Mouse (Mus musculus): ENCODE data around the gene Olfr681. TPM values are rescaled to one million over a fixed set of nuclear protein-coding genes. Genes with fewer than 3 reads are reported as not detected.

Olfr681 gene
- not detected in 2 replicates for polyA plus RNA-seq (2012)

GRCm38 (mm10) chr7:105116536-105116935 lies at the start of gene Olfr681:
Olfr681 (plus strand) TSS chr7:105116836.

GRCm38 (mm10) chr7:105080905-105081304 lies 35.7 kb upstream of the Olfr681 start, which contains the start of gene Olfr679:
Olfr679 (plus strand) TSS chr7:105081205.

GRCm38 (mm10) chr7:105092717-105093116 lies 23.9 kb upstream of the Olfr681 start, which contains the start of gene Olfr680-ps1:
Olfr680-ps1 (minus strand) TSS chr7:105092817.

GRCm38 (mm10) chr7:105146912-105147311 lies 30.3 kb downstream of the Olfr681 start, which contains the start of gene Olfr683:
Olfr683 (minus strand) TSS chr7:105147012.

GRCm38 (mm10) chr7:105163553-105163952 lies 46.9 kb downstream of the Olfr681 start, which contains the start of gene Olfr684:
Olfr684 (minus strand) TSS chr7:105163653.

Other genes with a start within 250 kb of the Olfr681 start
- gene Olfr665, start 238.8 kb upstream of the Olfr681 start, polyA plus RNA-seq (2012): not detected in 2 replicates
- gene Olfr666, start 220.9 kb upstream of the Olfr681 start, polyA plus RNA-seq (2012): not detected in 2 replicates
- gene Olfr667, start 195.4 kb upstream of the Olfr681 start, polyA plus RNA-seq (2012): not detected in 2 replicates
- not detected in 2 replicates for gene Olfr668, start 188.8 kb upstream of the Olfr681 start, polyA plus RNA-seq (2012)
- gene Olfr669, start 182.6 kb upstream of the Olfr681 start, polyA plus RNA-seq (2012): not detected in 2 replicates
- gene Olfr670, start 154.2 kb upstream of the Olfr681 start, polyA plus RNA-seq (2012): not detected in 2 replicates
- gene Olfr671, start 137.7 kb upstream of the Olfr681 start, polyA plus RNA-seq (2012): 0.02 TPM in 1 of 2 replicates, not detected in the other
- gene Olfr672, start 114.8 kb upstream of the Olfr681 start, polyA plus RNA-seq (2012): not detected in 2 replicates
- gene Olfr675, start 88.4 kb upstream of the Olfr681 start, polyA plus RNA-seq (2012): not detected in 2 replicates
- not detected in 2 replicates for gene Olfr676, start 84.1 kb upstream of the Olfr681 start, polyA plus RNA-seq (2012)
- gene Olfr677, start 65.5 kb upstream of the Olfr681 start, polyA plus RNA-seq (2012): not detected in 2 replicates
- gene Olfr678, start 52.4 kb upstream of the Olfr681 start, polyA plus RNA-seq (2012): not detected in 2 replicates
- gene Olfr679, start 35.6 kb upstream of the Olfr681 start, polyA plus RNA-seq (2012): not detected in 2 replicates
- gene Olfr680-ps1, start 24.0 kb upstream of the Olfr681 start, polyA plus RNA-seq (2012): not detected in 2 replicates
- gene Olfr683, start 30.2 kb downstream of the Olfr681 start, polyA plus RNA-seq (2012): not detected in 2 replicates
- 0.08 TPM in 1 of 2 replicates, not detected in the other for gene Olfr684, start 46.8 kb downstream of the Olfr681 start, polyA plus RNA-seq (2012)
- 0.06 TPM in 1 of 2 replicates, not detected in the other for gene Olfr685, start 69.2 kb downstream of the Olfr681 start, polyA plus RNA-seq (2012)
- gene Olfr686, start 90.6 kb downstream of the Olfr681 start, polyA plus RNA-seq (2012): not detected in 2 replicates
- gene Olfr688, start 171.3 kb downstream of the Olfr681 start, polyA plus RNA-seq (2012): not detected in 2 replicates
- gene Olfr689, start 194.3 kb downstream of the Olfr681 start, polyA plus RNA-seq (2012): not detected in 2 replicates
- gene Olfr690, start 217.3 kb downstream of the Olfr681 start, polyA plus RNA-seq (2012): not detected in 2 replicates
- gene Olfr691, start 225.4 kb downstream of the Olfr681 start, polyA plus RNA-seq (2012): not detected in 2 replicates